Mouse (Mus musculus): ENCODE measurements around the gene Fpr3. TPM values are rescaled to one million over a fixed set of nuclear protein-coding genes. Genes with fewer than 3 reads are reported as not detected.

The Fpr3 gene
- polyA plus RNA-seq, 1 experiment from 2014 or later, result not detected

DNA sequence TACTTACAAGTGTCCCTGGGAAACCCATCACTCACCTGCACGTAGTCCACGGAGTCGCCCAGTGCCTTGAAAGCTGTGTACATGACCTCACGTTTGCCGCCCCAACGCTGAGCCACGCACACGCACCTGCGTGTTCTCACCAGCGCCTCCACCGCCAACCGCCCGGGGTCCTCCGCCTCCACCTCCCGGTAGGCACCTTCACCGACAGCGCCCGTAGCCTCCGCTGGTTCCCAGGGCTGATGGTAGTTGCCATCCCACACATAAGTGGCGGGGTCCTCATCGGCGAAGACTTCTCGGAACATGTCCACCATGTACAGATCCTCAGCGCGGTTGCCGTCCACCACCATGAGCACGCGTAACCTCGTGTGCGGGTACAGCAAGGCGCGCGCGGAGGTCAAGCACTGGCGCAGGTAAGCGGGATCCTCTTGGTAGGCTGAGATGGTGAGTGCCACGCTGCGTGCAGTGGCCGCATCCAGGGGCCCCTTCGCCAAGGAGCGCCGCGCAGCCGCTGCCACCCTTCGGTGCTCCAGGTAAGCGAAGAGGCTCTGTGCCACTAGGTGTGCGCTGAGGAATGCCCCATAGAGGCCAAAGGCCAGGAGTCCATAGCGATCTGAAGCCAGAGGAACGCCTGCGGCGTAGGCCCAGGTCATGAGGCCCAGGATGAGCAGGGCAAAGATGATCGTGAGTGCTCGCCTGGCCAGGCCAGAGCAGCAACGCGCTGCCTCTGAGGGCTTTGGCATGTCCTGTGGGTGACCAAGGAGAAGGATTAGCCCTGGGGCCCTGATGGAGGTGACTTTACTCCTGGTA is 37.5 kb upstream of the Fpr3 start:
- Histone ChIP-seq H3K4me3 (ENCODE audit: low read depth, low read length) (no peak overlapping the region), H3K27ac (ENCODE audit: low read depth, low read length) (no peak overlapping the region), H3K9ac (ENCODE audit: low read length) (no peak overlapping the region), H3K9me3 (ENCODE audit: control insufficient read depth, low read length) (no peaks in the 10 kb centered on the region), H3K4me2 (ENCODE audit: low read depth, low read length, severe bottlenecking) (0 out of 2 replicates have a peak overlapping the region, but pooled peaks have one; percentile 12), H3K4me1 (replicated peaks; ENCODE audit: control insufficient read depth, insufficient read depth, low read length) (no peaks in the 10 kb centered on the region), H3K36me3 (ENCODE audit: control insufficient read depth, insufficient read depth, low read length) (no peaks in the 10 kb centered on the region), H3K27me3 (ENCODE audit: control insufficient read depth, insufficient read depth, low read length) (peaks cover 4% of the 10 kb centered on the region; the same call in 1 of the 2 replicates)
- ATAC-seq (replicated peaks; ENCODE audit: low FRiP score) (peak; percentile 16), DNase-seq (ENCODE audit: low spot score) (peak; percentile 60)
- WGBS, result 17% methylated on average over 54 of the region's 55 CpGs

DNA sequence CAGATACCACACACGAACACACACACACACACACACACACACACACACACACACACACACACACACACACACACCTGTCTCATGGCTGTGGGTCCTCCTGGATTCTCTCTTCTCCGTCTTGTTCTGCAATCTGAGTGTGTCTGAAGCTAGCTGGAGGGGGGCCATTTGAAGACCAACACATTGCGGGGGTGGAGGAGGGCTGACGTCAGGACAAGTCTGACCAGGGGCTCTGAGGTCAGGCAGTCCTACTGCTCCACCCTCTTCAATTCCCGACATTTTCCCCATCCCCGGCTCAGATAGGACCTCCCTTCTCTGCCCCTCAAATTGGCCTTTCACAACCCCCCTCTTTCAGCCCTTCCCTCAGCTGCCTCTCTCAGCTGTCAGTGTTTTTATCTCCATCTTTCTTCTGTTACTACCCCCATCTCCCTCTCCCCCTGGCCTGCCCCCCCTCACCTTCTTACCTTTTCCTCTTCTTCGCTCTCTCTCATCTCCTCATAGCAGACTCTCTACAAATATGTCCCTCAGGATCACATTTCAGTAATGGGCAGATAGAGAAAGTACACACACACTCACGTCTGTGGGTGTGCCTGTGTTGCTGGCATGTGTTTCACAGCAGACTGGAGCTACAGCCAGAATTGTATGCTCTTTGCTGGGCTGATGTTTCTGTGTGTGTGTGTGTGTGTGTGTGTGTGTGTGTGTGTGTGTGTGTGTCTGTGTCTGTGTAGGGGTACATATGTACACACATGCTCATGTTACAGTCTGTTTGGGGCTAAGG is 32.4 kb upstream of the Fpr3 start, which contains the start of gene Has1:
Gene Has1 (minus strand): TSS at position 142 of the 775 bp plus-strand sequence.
- Histone ChIP-seq H3K27ac (ENCODE audit: low read depth, low read length) (no peak within 1 kb of the TSS), H3K4me2 (ENCODE audit: low read depth, low read length, severe bottlenecking) (no peak within 1 kb of the TSS), H3K36me3 (ENCODE audit: control insufficient read depth, insufficient read depth, low read length) (no peaks in the 10 kb centered on the region), H3K9me3 (ENCODE audit: control insufficient read depth, low read length) (no peaks in the 10 kb centered on the region), H3K9ac (ENCODE audit: low read length) (no peak within 1 kb of the TSS), H3K27me3 (ENCODE audit: control insufficient read depth, insufficient read depth, low read length) (no peaks in the 10 kb centered on the region; the same call in 1 of the 2 replicates), H3K4me3 (ENCODE audit: low read depth, low read length) (no peak within 1 kb of the TSS), H3K4me1 (replicated peaks; ENCODE audit: control insufficient read depth, insufficient read depth, low read length) (no peaks in the 10 kb centered on the region)
- WGBS, result 60% methylated on average over 7 of the region's 8 CpGs
- no peak for DNase-seq (ENCODE audit: low spot score)
- ATAC-seq (replicated peaks; ENCODE audit: low FRiP score), result 0 out of 2 replicates have a peak, but pooled peaks have one; percentile 39

DNA sequence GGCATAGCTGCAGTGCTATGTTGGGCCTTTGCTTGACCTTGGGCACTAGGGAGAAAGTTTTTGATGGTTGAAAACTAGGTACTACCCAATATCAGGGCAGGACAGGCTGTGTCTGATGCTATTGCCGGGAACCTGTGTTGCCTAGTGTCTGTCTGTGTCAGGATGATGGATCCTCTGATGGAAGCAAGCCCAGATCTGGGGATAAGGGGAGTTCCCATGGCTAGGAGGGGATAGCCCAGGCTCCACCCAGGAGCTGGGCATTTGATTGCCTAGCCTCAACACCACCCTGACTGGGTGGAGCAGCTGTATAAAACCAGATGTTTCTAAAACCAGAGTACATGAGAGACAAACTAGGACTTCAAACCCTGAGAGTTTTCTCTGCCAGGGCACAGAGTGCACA is 31.0 kb upstream of the Fpr3 start:
- DNase-seq (ENCODE audit: low spot score), result no peak
- Histone ChIP-seq H3K27ac (ENCODE audit: low read depth, low read length) (no peak overlapping the region), H3K4me2 (ENCODE audit: low read depth, low read length, severe bottlenecking) (no peak overlapping the region), H3K4me3 (ENCODE audit: low read depth, low read length) (no peak overlapping the region), H3K27me3 (ENCODE audit: control insufficient read depth, insufficient read depth, low read length) (no peaks in the 10 kb centered on the region), H3K9ac (ENCODE audit: low read length) (no peak overlapping the region), H3K9me3 (ENCODE audit: control insufficient read depth, low read length) (no peaks in the 10 kb centered on the region), H3K36me3 (ENCODE audit: control insufficient read depth, insufficient read depth, low read length) (no peaks in the 10 kb centered on the region), H3K4me1 (replicated peaks; ENCODE audit: control insufficient read depth, insufficient read depth, low read length) (no peaks in the 10 kb centered on the region)
- ATAC-seq (replicated peaks; ENCODE audit: low FRiP score), result no peak
- 89% methylated on average over 1 of the region's 1 CpGs for WGBS

DNA sequence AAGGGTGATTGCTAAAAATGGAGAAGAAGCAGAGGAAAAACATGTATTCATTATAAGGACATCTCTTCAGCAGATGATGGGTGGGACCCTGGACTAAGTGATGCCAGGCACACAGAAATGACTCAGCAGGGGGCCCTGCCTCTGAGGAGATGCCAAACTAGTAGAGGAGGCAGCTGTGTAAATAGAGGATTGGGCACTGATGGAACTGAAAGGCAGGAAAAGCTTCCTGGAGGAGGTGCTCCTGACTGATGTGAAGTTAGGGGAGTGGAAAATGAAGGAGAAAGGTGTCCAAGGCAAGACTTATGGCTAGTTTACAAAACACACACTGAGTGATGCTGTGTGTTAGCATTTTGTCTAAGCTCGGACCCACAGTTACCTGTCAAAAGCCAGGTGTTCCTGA is 30.2 kb upstream of the Fpr3 start:
- H3K4me3 ChIP-seq (ENCODE audit: low read depth, low read length), result no peak overlapping the region
- no peaks in the 10 kb centered on the region for H3K27me3 ChIP-seq (ENCODE audit: control insufficient read depth, insufficient read depth, low read length)
- H3K36me3 ChIP-seq (ENCODE audit: control insufficient read depth, insufficient read depth, low read length), result no peaks in the 10 kb centered on the region
- no peaks in the 10 kb centered on the region for H3K4me1 ChIP-seq (replicated peaks; ENCODE audit: control insufficient read depth, insufficient read depth, low read length)
- H3K9me3 ChIP-seq (ENCODE audit: control insufficient read depth, low read length), result no peaks in the 10 kb centered on the region
- no peak overlapping the region for H3K4me2 ChIP-seq (ENCODE audit: low read depth, low read length, severe bottlenecking)
- no peak overlapping the region for H3K27ac ChIP-seq (ENCODE audit: low read depth, low read length)
- ATAC-seq (replicated peaks; ENCODE audit: low FRiP score) (no peak), DNase-seq (ENCODE audit: low spot score) (no peak)
- no peak overlapping the region for H3K9ac ChIP-seq (ENCODE audit: low read length)
- 84% methylated on average over 1 of the region's 1 CpGs for WGBS

DNA sequence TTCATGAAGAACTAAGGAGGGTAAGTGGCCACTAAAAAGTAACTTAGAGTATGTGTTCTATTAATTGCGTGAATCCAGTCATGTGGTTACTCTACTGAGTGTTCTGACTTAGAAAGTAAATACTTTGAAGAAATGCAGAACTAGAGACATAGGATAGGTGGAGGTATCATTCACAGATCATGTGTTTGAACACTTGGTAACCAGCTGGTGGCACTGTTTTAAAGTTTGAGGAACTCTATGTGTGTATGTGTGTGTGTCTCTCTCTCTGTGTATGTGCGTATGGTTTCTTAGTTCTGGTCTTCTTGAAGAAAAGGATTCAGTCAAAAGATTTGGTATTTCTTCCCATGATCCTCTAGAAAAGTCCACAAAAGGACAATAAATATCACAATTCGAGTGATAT is 27.5 kb upstream of the Fpr3 start:
- WGBS, result 86% methylated on average over 3 of the region's 3 CpGs

DNA sequence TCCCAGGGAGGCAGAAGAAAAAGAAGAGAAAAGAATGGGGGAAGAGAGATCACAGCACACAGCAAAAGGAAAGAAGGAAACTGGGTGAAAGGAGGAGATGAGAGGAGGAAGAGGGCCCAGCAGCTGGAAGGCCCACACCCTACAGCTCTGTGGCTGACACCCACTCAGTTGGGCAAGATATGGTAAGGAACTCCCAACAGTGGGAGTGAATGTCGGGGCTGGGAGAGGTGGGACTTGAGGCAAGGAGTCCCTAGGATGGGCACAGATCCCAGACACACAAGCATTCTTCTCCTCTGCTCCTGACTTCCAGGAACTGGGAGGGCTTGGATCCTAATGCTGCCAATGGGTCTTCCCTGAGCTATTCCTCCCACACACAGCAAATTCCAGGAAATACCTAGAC is 25.3 kb upstream of the Fpr3 start:
- H3K4me1 ChIP-seq (replicated peaks; ENCODE audit: control insufficient read depth, insufficient read depth, low read length), result no peaks in the 10 kb centered on the region
- H3K4me3 ChIP-seq (ENCODE audit: low read depth, low read length), result no peak overlapping the region

More for the DNA sequence above, 27.5 kb upstream of the Fpr3 start:
- no peak overlapping the region for H3K4me3 ChIP-seq (ENCODE audit: low read depth, low read length)
- no peak overlapping the region for H3K9ac ChIP-seq (ENCODE audit: low read length)
- no peaks in the 10 kb centered on the region for H3K36me3 ChIP-seq (ENCODE audit: control insufficient read depth, insufficient read depth, low read length)
- H3K27ac ChIP-seq (ENCODE audit: low read depth, low read length), result no peak overlapping the region
- no peaks in the 10 kb centered on the region for H3K27me3 ChIP-seq (ENCODE audit: control insufficient read depth, insufficient read depth, low read length)
- H3K4me1 ChIP-seq (replicated peaks; ENCODE audit: control insufficient read depth, insufficient read depth, low read length), result no peaks in the 10 kb centered on the region
- DNase-seq (ENCODE audit: low spot score), result no peak
- no peaks in the 10 kb centered on the region for H3K9me3 ChIP-seq (ENCODE audit: control insufficient read depth, low read length)
- H3K4me2 ChIP-seq (ENCODE audit: low read depth, low read length, severe bottlenecking), result no peak overlapping the region
- no peak for ATAC-seq (replicated peaks; ENCODE audit: low FRiP score)

DNA sequence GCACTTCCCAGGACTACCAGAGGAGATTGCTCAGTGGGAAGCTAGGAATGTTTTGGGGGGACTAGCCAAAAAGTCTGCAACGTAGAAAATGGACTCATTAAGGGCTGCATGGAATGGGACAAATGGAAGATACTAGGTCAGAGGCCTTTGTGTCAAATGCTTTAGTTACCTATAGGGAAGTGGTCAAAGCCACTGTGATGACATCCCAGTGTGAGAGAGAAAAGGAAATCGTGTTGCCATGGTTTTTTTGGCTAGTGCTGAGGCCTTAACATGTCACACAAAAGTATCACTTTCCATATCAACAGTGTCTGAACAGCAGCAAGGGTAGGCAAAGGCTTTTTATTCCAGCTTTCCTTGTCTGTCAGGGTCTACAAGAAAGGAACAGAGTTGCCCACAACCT is 22.5 kb upstream of the Fpr3 start:
- Histone ChIP-seq H3K27me3 (ENCODE audit: control insufficient read depth, insufficient read depth, low read length) (no peaks in the 10 kb centered on the region), H3K4me3 (ENCODE audit: low read depth, low read length) (no peak overlapping the region), H3K27ac (ENCODE audit: low read depth, low read length) (no peak overlapping the region), H3K4me2 (ENCODE audit: low read depth, low read length, severe bottlenecking) (no peak overlapping the region), H3K4me1 (replicated peaks; ENCODE audit: control insufficient read depth, insufficient read depth, low read length) (no peaks in the 10 kb centered on the region), H3K9ac (ENCODE audit: low read length) (no peak overlapping the region), H3K36me3 (ENCODE audit: control insufficient read depth, insufficient read depth, low read length) (no peaks in the 10 kb centered on the region), H3K9me3 (ENCODE audit: control insufficient read depth, low read length) (no peaks in the 10 kb centered on the region)
- DNase-seq (ENCODE audit: low spot score) (no peak), ATAC-seq (replicated peaks; ENCODE audit: low FRiP score) (no peak)
- WGBS, result 59% methylated on average over 2 of the region's 2 CpGs

More for the DNA sequence above, 25.3 kb upstream of the Fpr3 start:
- no peaks in the 10 kb centered on the region for H3K36me3 ChIP-seq (ENCODE audit: control insufficient read depth, insufficient read depth, low read length)
- WGBS, result 79% methylated on average over 1 of the region's 1 CpGs
- no peak overlapping the region for H3K9ac ChIP-seq (ENCODE audit: low read length)
- DNase-seq (ENCODE audit: low spot score), result no peak
- no peak overlapping the region for H3K27ac ChIP-seq (ENCODE audit: low read depth, low read length)
- ATAC-seq (replicated peaks; ENCODE audit: low FRiP score), result no peak
- no peak overlapping the region for H3K4me2 ChIP-seq (ENCODE audit: low read depth, low read length, severe bottlenecking)
- H3K9me3 ChIP-seq (ENCODE audit: control insufficient read depth, low read length), result no peaks in the 10 kb centered on the region
- H3K27me3 ChIP-seq (ENCODE audit: control insufficient read depth, insufficient read depth, low read length), result no peaks in the 10 kb centered on the region

DNA sequence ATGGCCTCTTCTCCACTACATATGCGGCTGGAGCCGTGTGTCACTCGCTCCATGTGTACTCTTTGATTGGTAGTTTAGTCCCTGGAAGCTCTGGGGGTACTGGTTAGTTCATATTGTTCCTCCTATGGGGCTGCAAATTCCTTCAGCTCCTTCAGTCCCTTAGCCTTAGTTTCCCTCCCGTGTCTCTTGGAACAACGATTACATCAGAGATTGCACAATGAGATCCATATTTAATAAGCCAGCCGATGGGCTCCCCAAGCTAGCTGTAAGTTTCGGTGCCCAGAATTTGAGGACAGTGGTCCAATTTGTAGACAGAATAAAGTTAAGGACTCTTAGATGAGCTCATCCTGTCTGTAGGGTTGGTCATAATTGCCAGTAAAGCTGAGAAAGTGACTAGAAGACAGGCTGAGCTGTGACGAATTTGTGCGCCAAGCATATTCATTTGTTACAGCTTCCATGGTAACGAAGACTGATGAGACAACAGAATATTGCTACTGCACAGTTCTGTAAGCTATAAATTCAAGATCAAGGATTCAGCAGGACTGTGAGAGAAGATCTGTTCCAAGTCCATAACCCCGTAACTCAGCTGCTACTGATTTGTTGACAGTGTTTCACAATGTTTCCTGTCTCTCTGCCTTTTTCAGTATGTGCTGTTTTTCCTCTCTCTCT is 20.7 kb upstream of the Fpr3 start:
- WGBS, result 89% methylated on average over 11 of the region's 11 CpGs
- H3K9ac ChIP-seq (ENCODE audit: low read length), result no peak overlapping the region
- H3K9me3 ChIP-seq (ENCODE audit: control insufficient read depth, low read length), result no peaks in the 10 kb centered on the region
- ATAC-seq (replicated peaks; ENCODE audit: low FRiP score) (no peak), DNase-seq (ENCODE audit: low spot score) (no peak)
- H3K27ac ChIP-seq (ENCODE audit: low read depth, low read length), result no peak overlapping the region
- H3K4me3 ChIP-seq (ENCODE audit: low read depth, low read length), result no peak overlapping the region
- no peaks in the 10 kb centered on the region for H3K27me3 ChIP-seq (ENCODE audit: control insufficient read depth, insufficient read depth, low read length)
- H3K4me2 ChIP-seq (ENCODE audit: low read depth, low read length, severe bottlenecking), result no peak overlapping the region
- no peaks in the 10 kb centered on the region for H3K36me3 ChIP-seq (ENCODE audit: control insufficient read depth, insufficient read depth, low read length)
- no peaks in the 10 kb centered on the region for H3K4me1 ChIP-seq (replicated peaks; ENCODE audit: control insufficient read depth, insufficient read depth, low read length)

All from forebrain, embryonic 11.5 days (tissue).